Mouse (Mus musculus) CH12.LX (cell line): ENCODE data around the gene Alad. TPM values are rescaled to one million over a fixed set of nuclear protein-coding genes. Genes with fewer than 3 reads are reported as not detected.

ENCODE experiments used
- DNase-seq: peaks from one replicate; pipeline ENCODE4 v3.0.0-alpha.2; 2013; ENCODE audit errors: extremely low read depth
- H3K27ac ChIP-seq: 2 replicates; pipeline ENCODE4 v1.5.1; 2012; ENCODE audit warnings: low read depth, mild to moderate bottlenecking, control low read depth, moderate library complexity; ENCODE audit not compliant: insufficient read depth
- H3K27me3 ChIP-seq: replicated peaks from 2 replicates; pipeline ENCODE3; 2012; ENCODE audit warnings: inconsistent platforms
- H3K36me3 ChIP-seq, 2 experiments: replicated peaks in 1 of 2; 2 replicates each; pipeline versions ENCODE3 to v1.6.1; 2012; ENCODE audit warnings: inconsistent platforms in 1 of 2, low read length in 1 of 2, mild to moderate bottlenecking in 1 of 2, mixed read lengths in 1 of 2, moderate library complexity in 1 of 2; ENCODE audit not compliant: control insufficient read depth in 1 of 2, insufficient read depth in 1 of 2
- H3K4me1 ChIP-seq, 2 experiments: 2 replicates each; pipeline ENCODE4 v1.6.1; 2012; ENCODE audit warnings: inconsistent platforms in 1 of 2, moderate library complexity in 1 of 2; ENCODE audit not compliant: insufficient read depth in 2 of 2, control insufficient read depth in 1 of 2
- H3K4me2 ChIP-seq: 2 replicates; pipeline ENCODE4 v1.6.1; 2012; ENCODE audit warnings: low read depth, mild to moderate bottlenecking, control low read depth; ENCODE audit not compliant: poor library complexity, insufficient read depth, severe bottlenecking
- H3K4me3 ChIP-seq, 3 experiments: fragments of 150-350 bp in 1 of 3; sonication (generic) in 1 of 3; replicated peaks in 1 of 3; 2 replicates each; pipeline versions ENCODE3 to v1.5.1; 2011 to 2012; ENCODE audit warnings: low read depth in 2 of 3, low read length in 2 of 3, mild to moderate bottlenecking in 2 of 3, moderate library complexity in 2 of 3, control low read depth in 1 of 3, improper control_type of control experiment in 1 of 3, inconsistent platforms in 1 of 3, mixed read lengths in 1 of 3; ENCODE audit not compliant: poor library complexity in 1 of 3
- H3K79me2 ChIP-seq: replicated peaks from 2 replicates; pipeline ENCODE4 v1.6.1; 2012; ENCODE audit warnings: mild to moderate bottlenecking, moderate library complexity; ENCODE audit not compliant: control insufficient read depth, poor library complexity, insufficient read depth, severe bottlenecking; ENCODE audit errors: extremely low read depth
- H3K9ac ChIP-seq: 2 replicates; pipeline ENCODE4 v1.6.1; 2012; ENCODE audit warnings: low read depth, mild to moderate bottlenecking, control low read depth, moderate library complexity; ENCODE audit not compliant: insufficient read depth
- H3K9me3 ChIP-seq: replicated peaks from 2 replicates; pipeline ENCODE3; 2012; ENCODE audit warnings: low read length, inconsistent platforms, mixed read lengths
- BHLHE40 ChIP-seq: IDR thresholded peaks from 2 replicates; pipeline ENCODE4 v1.6.1; 2011; ENCODE audit warnings: mild to moderate bottlenecking, low read depth, low read length, improper control_type of control experiment
- CHD1 ChIP-seq: IDR thresholded peaks from 2 replicates; pipeline ENCODE4 v1.6.1; 2012; ENCODE audit warnings: low read depth, low read length, improper control_type of control experiment, inconsistent platforms
- CTCF ChIP-seq, 2 experiments: IDR thresholded peaks in 1 of 2; conservative IDR thresholded peaks in 1 of 2; 2 replicates each; pipeline ENCODE4 v1.5.1; 2011 to 2012; ENCODE audit warnings: low read depth in 2 of 2, low read length in 2 of 2, improper control_type of control experiment in 1 of 2, inconsistent platforms in 1 of 2, mild to moderate bottlenecking in 1 of 2, moderate library complexity in 1 of 2
- E2F4 ChIP-seq: IDR thresholded peaks from 2 replicates; pipeline ENCODE4 v1.6.1; 2011; ENCODE audit warnings: low read depth, low read length, improper control_type of control experiment; ENCODE audit not compliant: insufficient replicate concordance
- ELF1 ChIP-seq: IDR thresholded peaks from 2 replicates; pipeline ENCODE4 v1.6.1; 2014; ENCODE audit warnings: low read depth, mild to moderate bottlenecking, inconsistent platforms, low read length, improper control_type of control experiment
- EP300 ChIP-seq: IDR thresholded peaks from 2 replicates; pipeline ENCODE4 v1.6.1; 2011; ENCODE audit warnings: low read length, improper control_type of control experiment
- ETS1 ChIP-seq: conservative IDR thresholded peaks from 2 replicates; pipeline ENCODE4 v1.6.1; 2012; ENCODE audit warnings: low read depth, mild to moderate bottlenecking, inconsistent platforms, low read length, improper control_type of control experiment, moderate library complexity
- HCFC1 ChIP-seq: IDR thresholded peaks from 2 replicates; pipeline ENCODE4 v1.6.1; 2012; ENCODE audit warnings: low read depth, mild to moderate bottlenecking, inconsistent platforms, low read length, improper control_type of control experiment
- IRF4 ChIP-seq: IDR thresholded peaks from 2 replicates; pipeline ENCODE4 v1.6.1; 2014; ENCODE audit warnings: low read depth, mild to moderate bottlenecking, inconsistent platforms, low read length, improper control_type of control experiment
- JUN ChIP-seq: IDR thresholded peaks from 2 replicates; pipeline ENCODE4 v1.6.1; 2011; ENCODE audit warnings: low read depth, mild to moderate bottlenecking, low read length, improper control_type of control experiment, moderate library complexity; ENCODE audit not compliant: insufficient read depth
- JUND ChIP-seq: conservative IDR thresholded peaks from 2 replicates; pipeline ENCODE4 v1.6.1; 2011; ENCODE audit warnings: low read depth, low read length, improper control_type of control experiment
- KAT2A ChIP-seq: IDR thresholded peaks from 2 replicates; pipeline ENCODE4 v1.6.1; 2012; ENCODE audit warnings: low read length, improper control_type of control experiment, inconsistent platforms; ENCODE audit not compliant: insufficient replicate concordance
- MAX ChIP-seq: IDR thresholded peaks from 2 replicates; pipeline ENCODE4 v1.6.1; 2011; ENCODE audit warnings: low read length, improper control_type of control experiment
- MAZ ChIP-seq: IDR thresholded peaks from 2 replicates; pipeline ENCODE4 v1.6.1; 2012; ENCODE audit warnings: low read depth, mild to moderate bottlenecking, inconsistent platforms, low read length, improper control_type of control experiment, moderate library complexity
- MEF2A ChIP-seq: IDR thresholded peaks from 2 replicates; pipeline ENCODE4 v1.6.1; 2014; ENCODE audit warnings: low read depth, mild to moderate bottlenecking, inconsistent platforms, low read length, improper control_type of control experiment, borderline replicate concordance
- MXI1 ChIP-seq: IDR thresholded peaks from 2 replicates; pipeline ENCODE4 v1.6.1; 2011; ENCODE audit warnings: mild to moderate bottlenecking, low read depth, low read length, improper control_type of control experiment
- MYC ChIP-seq: IDR thresholded peaks from 2 replicates; pipeline ENCODE4 v1.6.1; 2011; ENCODE audit warnings: low read depth, mild to moderate bottlenecking, improper control_type of control experiment, low read length
- PAX5 ChIP-seq: IDR thresholded peaks from 2 replicates; pipeline ENCODE4 v1.6.1; 2012; ENCODE audit warnings: low read length, inconsistent platforms, mixed read lengths
- POLR2A ChIP-seq: IDR thresholded peaks from 2 replicates; pipeline ENCODE4 v1.6.1; 2011; ENCODE audit warnings: low read depth, mild to moderate bottlenecking, improper control_type of control experiment, low read length
- POLR2AphosphoS2 ChIP-seq: IDR thresholded peaks from 2 replicates; pipeline ENCODE4 v1.6.1; 2011; ENCODE audit warnings: low read depth, low read length, improper control_type of control experiment
- RAD21 ChIP-seq: IDR thresholded peaks from 2 replicates; pipeline ENCODE4 v1.6.1; 2011; ENCODE audit warnings: low read depth, mild to moderate bottlenecking, low read length, improper control_type of control experiment, moderate library complexity
- RCOR1 ChIP-seq: conservative IDR thresholded peaks from 2 replicates; pipeline ENCODE4 v1.6.1; 2012; ENCODE audit warnings: low read depth, mild to moderate bottlenecking, inconsistent platforms, low read length, improper control_type of control experiment
- SIN3A ChIP-seq: IDR thresholded peaks from 2 replicates; pipeline ENCODE4 v1.6.1; 2012; ENCODE audit warnings: low read length, improper control_type of control experiment, inconsistent platforms
- SMC3 ChIP-seq: IDR thresholded peaks from 2 replicates; pipeline ENCODE4 v1.6.1; 2011; ENCODE audit warnings: low read depth, low read length, improper control_type of control experiment
- TCF12 ChIP-seq: IDR thresholded peaks from 2 replicates; pipeline ENCODE4 v1.6.1; 2014; ENCODE audit warnings: low read depth, mild to moderate bottlenecking, inconsistent platforms, low read length, improper control_type of control experiment
- USF1 ChIP-seq: IDR thresholded peaks from 2 replicates; pipeline ENCODE4 v1.6.1; 2014; ENCODE audit warnings: low read depth, mild to moderate bottlenecking, inconsistent platforms, low read length, improper control_type of control experiment
- ZKSCAN1 ChIP-seq: IDR thresholded peaks from 2 replicates; pipeline ENCODE4 v1.6.1; 2012; ENCODE audit warnings: low read depth, inconsistent platforms, low read length, improper control_type of control experiment, borderline replicate concordance
- ZMIZ1 ChIP-seq: IDR thresholded peaks from 2 replicates; pipeline ENCODE4 v1.6.1; 2012; ENCODE audit warnings: low read depth, mild to moderate bottlenecking, inconsistent platforms, low read length, improper control_type of control experiment
- ZNF384 ChIP-seq: IDR thresholded peaks from 2 replicates; pipeline ENCODE4 v1.6.1; 2012; ENCODE audit warnings: low read depth, low read length, improper control_type of control experiment, inconsistent platforms
- dilution Hi-C: fragments of 300-500 bp; cut with MboI; formaldehyde crosslinking; loops from 2 replicates; pipeline ENCODE4 v1.14.3; 2020; ENCODE audit warnings: low sequenced_read_pairs; ENCODE audit not compliant: extremely low pct_unique_long_range_greater_than_20kb, extremely low pct_ligation_motif_present
- in situ Hi-C: fragments of 300-500 bp; cut with MboI; formaldehyde crosslinking; loops from 3 replicates; pipeline ENCODE4 v1.14.3; 2019; ENCODE audit warnings: low sequenced_read_pairs, low pct_ligation_motif_present, low pct_unique_long_range_greater_than_20kb, mixed read lengths
- polyA plus RNA-seq: library from polyadenylated mRNA; unstranded; fragments of >175 nt; gene quantifications from 2 replicates; pipeline ENCODE4 v1.2.1, GENCODE M21; 2012; ENCODE audit warnings: low read depth; ENCODE audit not compliant: insufficient read length
- total RNA-seq, 2 experiments: library from RNA; depleted of rRNA; stranded (reverse); fragments of 300-350 nt in 1 of 2; fragments of >200 nt in 1 of 2; gene quantifications; 2 replicates each; pipeline ENCODE4 v1.2.3; 2012 to 2014

The Alad gene
- total and polyA plus RNA-seq, 3 experiments = 35.1 to 79.0 (median 78.2) TPM

GRCm38 (mm10) chr4:62484928-62485327, 34.8 kb downstream of the Alad start:
- Histone ChIP-seq H3K4me3 (no peak overlapping the region), H3K9ac (no peak overlapping the region), H3K9me3 (no peaks in the 10 kb centered on the region), H3K4me2 (no peak overlapping the region), H3K27me3 (no peaks in the 10 kb centered on the region), H3K27ac (no peak overlapping the region), H3K4me1 (peaks cover 5 to 46% of the 10 kb centered on the region in 2 experiments; a peak in 3 of 4 replicates), H3K36me3 (no peaks in the 10 kb centered on the region), H3K79me2 (no peaks in the 10 kb centered on the region)
- in situ Hi-C loops = no loop called here
- dilution Hi-C loops = no loop called here
- DNase-seq = no peak
- TF ChIP-seq TCF12 (no peak), RAD21 (no peak), MAX (no peak), ELF1 (0 out of 2 replicates have a peak, but pooled peaks have one; percentile 10)

DNA sequence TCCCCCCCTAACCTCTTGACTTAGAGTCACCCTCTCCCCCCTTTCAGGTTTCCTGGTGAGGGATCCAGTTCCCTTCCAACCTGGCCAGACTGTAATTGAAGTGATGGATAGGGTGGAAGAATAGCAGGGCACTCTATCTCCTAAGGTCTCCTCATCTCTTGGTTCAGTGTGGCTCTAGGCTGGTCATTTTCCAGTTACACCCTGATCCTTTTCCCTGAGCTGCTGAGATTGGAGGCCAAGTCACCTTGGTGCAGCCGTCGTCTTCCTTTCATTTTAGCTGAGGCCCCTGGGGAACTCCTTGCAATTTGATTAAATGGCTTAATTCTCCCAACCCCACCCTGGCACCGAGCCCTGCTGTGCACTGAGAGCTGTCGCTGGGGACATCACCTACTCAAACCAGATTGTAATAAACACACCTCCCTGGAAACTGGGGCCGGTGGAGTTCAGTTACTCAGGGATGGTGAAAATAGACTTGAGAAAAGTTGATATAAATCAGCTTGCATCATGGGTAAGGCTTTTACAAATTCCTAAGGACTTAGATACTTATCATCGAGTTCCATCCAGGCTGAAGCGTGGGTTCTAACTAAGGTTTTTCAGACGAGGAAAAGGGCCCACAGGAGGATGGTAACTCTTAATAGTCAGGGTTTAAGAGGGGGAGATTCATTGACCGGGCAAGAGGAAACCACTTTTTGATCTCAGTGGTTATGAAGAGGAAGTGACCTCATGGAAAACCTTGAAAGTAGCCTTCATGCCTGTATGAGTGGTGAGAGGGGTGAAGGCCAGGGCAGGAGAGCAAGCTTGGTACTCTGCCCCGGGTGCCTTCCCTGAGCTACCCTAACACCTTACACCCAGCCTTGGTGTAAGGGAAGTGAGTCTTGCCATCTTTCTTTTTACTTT, 38.8 kb downstream of the Alad start:
- H3K9me3 ChIP-seq = no peaks in the 10 kb centered on the region
- no peaks in the 10 kb centered on the region for H3K36me3 ChIP-seq
- no peaks in the 10 kb centered on the region for H3K27me3 ChIP-seq
- dilution Hi-C loops (no loop called here), in situ Hi-C loops (no loop called here)
- H3K9ac ChIP-seq = peak overlapping the region; percentile 14
- H3K79me2 ChIP-seq = no peaks in the 10 kb centered on the region
- peak overlapping the region; percentile 27 for H3K4me2 ChIP-seq
- H3K4me3 ChIP-seq = peak overlapping the region in 1 of 3 experiments; percentile 19
- peak overlapping the region; percentile 10; the same call in 1 of the 2 replicates for H3K27ac ChIP-seq
- DNase-seq = peak; percentile 86
- H3K4me1 ChIP-seq = peaks cover 11 to 58% of the 10 kb centered on the region in 2 experiments
- TF ChIP-seq ZNF384 (no peak), ETS1 (peak; percentile 52), PAX5 (no peak), JUND (peak; percentile 62; the same call in 1 of the 2 replicates), MYC (no peak), TCF12 (peak; percentile 66; the same call in 1 of the 2 replicates), RCOR1 (0 out of 2 replicates have a peak, but pooled peaks have one; percentile 41), POLR2A (no peak), MAX (peak; percentile 34; the same call in 1 of the 2 replicates), ZMIZ1 (no peak), BHLHE40 (no peak), MAZ (0 out of 2 replicates have a peak, but pooled peaks have one; percentile 11), HCFC1 (peak; percentile 52; the same call in 1 of the 2 replicates), KAT2A (no peak), CTCF (conservative IDR thresholded peaks at IDR 0.05 in 1 of 2, IDR thresholded peaks at IDR 0.05 in 1 of 2; ENCODE audit: low read depth in 2 of 2, low read length in 2 of 2) (no peak), MEF2A (peak; percentile 38; the same call in 1 of the 2 replicates), JUN (peak; percentile 61), CHD1 (no peak), EP300 (peak; percentile 83), E2F4 (no peak), MXI1 (no peak; the same call in 1 of the 2 replicates), ELF1 (0 out of 2 replicates have a peak, but pooled peaks have one; percentile 18), POLR2AphosphoS2 (no peak), IRF4 (peak; percentile 65; the same call in 1 of the 2 replicates), SMC3 (no peak), ZKSCAN1 (no peak), USF1 (no peak), RAD21 (no peak), SIN3A (no peak)
